Mouse (Mus musculus): ENCODE measurements around the gene Nrbf2. TPM values are rescaled to one million over a fixed set of nuclear protein-coding genes. Genes with fewer than 3 reads are reported as not detected.

Gene Nrbf2
- total RNA-seq, 1 experiment, result 15.3 TPM

DNA sequence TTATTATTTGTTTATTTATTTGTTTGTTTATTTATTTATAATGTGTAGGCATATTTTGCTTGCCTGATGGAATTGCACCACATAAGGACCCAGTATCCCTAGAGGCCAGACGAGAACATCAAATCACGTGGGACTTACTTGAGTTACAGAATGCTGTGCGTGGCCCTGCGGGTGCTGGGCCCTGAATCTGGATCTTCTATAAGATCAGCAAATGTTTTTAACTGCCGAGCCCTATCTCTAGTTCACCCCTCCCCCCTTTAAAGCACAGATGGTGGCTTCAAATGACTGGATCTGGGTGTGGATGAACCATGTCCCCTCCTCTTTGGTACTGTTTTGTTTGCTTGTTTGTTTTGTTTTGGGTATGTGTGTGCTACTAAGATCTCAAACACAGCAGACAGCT lies 10.2 kb upstream of the Nrbf2 start:
- no peak overlapping the region for H3K4me3 ChIP-seq (ENCODE audit: insufficient read depth in 1 of 2, low read depth in 1 of 2, low read length in 2 of 2, poor library complexity in 1 of 2, severe bottlenecking in 1 of 2)
- no peaks in the 10 kb centered on the region for H3K36me3 ChIP-seq (ENCODE audit: control insufficient read depth, insufficient read depth, low read length, poor library complexity, severe bottlenecking)
- no peak overlapping the region for H3K27ac ChIP-seq (ENCODE audit: insufficient read depth, low read depth, low read length, poor library complexity, severe bottlenecking)
- TF ChIP-seq MAFK (IDR thresholded peaks at IDR 0.05; ENCODE audit: insufficient read depth, low read depth, low read length) (no peak), ZC3H11A (IDR thresholded peaks at IDR 0.05; ENCODE audit: borderline replicate concordance, low read depth, low read length) (no peak), HCFC1 (IDR thresholded peaks at IDR 0.05; ENCODE audit: borderline replicate concordance, insufficient read depth, low read length) (no peak), ZNF384 (IDR thresholded peaks at IDR 0.05; ENCODE audit: low read depth, low read length) (no peak), CHD2 (IDR thresholded peaks at IDR 0.05; ENCODE audit: low read depth, low read length) (no peak)
- in situ Hi-C loops (cut with MboI; ENCODE audit: low sequenced_read_pairs in 2 of 2, unreplicated experiment in 2 of 2), result no loop called here
- no peak overlapping the region for H3K9ac ChIP-seq (ENCODE audit: insufficient read depth, low read depth, low read length, poor library complexity, severe bottlenecking)
- peaks cover 4 to 15% of the 10 kb centered on the region in 2 experiments; a peak in 3 of 4 replicates for H3K4me1 ChIP-seq (ENCODE audit: control insufficient read depth in 2 of 2, insufficient read depth in 2 of 2, low read length in 2 of 2, poor library complexity in 1 of 2)
- no peak for DNase-seq (ENCODE audit: low read depth, low spot score)
- H3K9me3 ChIP-seq (ENCODE audit: control insufficient read depth, insufficient read depth, low read depth, low read length), result no peaks in the 10 kb centered on the region

DNA sequence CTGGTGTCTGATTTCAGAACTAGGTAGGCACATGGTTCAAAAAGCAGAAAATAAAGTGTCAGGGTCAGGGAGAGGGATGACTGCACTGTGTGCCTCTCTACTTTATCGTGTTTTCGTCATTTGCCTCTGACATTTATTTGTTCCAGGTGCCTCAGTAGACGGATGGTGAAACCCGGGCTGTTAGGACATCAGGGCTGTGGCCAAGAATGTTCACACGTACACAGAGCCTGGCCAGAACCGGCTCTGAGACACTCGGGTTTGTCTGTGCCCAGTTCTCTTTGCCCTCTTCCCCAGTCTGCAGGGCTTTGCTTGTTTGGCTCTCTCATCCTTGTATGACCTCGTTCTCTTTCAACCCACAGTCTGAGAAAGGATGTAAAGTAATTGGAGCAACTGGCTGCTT lies 6.0 kb upstream of the Nrbf2 start:
- H3K4me1 ChIP-seq (ENCODE audit: control insufficient read depth in 2 of 2, insufficient read depth in 2 of 2, low read length in 2 of 2, poor library complexity in 1 of 2), result peaks cover 3 to 7% of the 10 kb centered on the region in 2 experiments; a peak in 2 of 4 replicates
- TF ChIP-seq ZNF384 (IDR thresholded peaks at IDR 0.05; ENCODE audit: low read depth, low read length), result no peak
- TF ChIP-seq ZC3H11A (IDR thresholded peaks at IDR 0.05; ENCODE audit: borderline replicate concordance, low read depth, low read length), result no peak
- no peak for TF ChIP-seq HCFC1 (IDR thresholded peaks at IDR 0.05; ENCODE audit: borderline replicate concordance, insufficient read depth, low read length)
- H3K4me3 ChIP-seq (ENCODE audit: insufficient read depth in 1 of 2, low read depth in 1 of 2, low read length in 2 of 2, poor library complexity in 1 of 2, severe bottlenecking in 1 of 2), result no peak overlapping the region
- H3K36me3 ChIP-seq (ENCODE audit: control insufficient read depth, insufficient read depth, low read length, poor library complexity, severe bottlenecking), result no peaks in the 10 kb centered on the region
- in situ Hi-C loops (cut with MboI; ENCODE audit: low sequenced_read_pairs in 2 of 2, unreplicated experiment in 2 of 2), result no loop called here
- H3K27ac ChIP-seq (ENCODE audit: insufficient read depth, low read depth, low read length, poor library complexity, severe bottlenecking), result no peak overlapping the region
- no peak for DNase-seq (ENCODE audit: low read depth, low spot score)
- no peaks in the 10 kb centered on the region for H3K9me3 ChIP-seq (ENCODE audit: control insufficient read depth, insufficient read depth, low read depth, low read length)
- H3K9ac ChIP-seq (ENCODE audit: insufficient read depth, low read depth, low read length, poor library complexity, severe bottlenecking), result no peak overlapping the region

DNA sequence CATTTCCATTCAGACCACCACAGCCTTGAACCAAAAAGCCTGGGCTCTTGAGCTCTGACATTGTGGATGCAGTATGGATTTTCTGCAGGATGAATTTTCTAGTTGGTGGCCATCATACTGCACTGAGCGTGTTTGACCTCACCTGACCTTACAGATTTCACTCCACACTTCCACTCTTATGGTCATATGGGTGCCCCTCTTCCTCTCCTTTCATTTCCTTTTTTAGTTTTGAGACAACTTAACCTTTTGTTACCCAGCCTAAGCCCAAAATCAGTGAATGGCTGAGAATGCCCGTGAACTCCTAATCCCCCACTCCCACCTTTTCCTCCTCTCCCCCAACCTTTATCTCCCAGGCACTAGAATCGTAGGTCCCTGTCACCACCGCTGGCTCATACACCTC lies 5.5 kb upstream of the Nrbf2 start:
- Histone ChIP-seq H3K36me3 (ENCODE audit: control insufficient read depth, insufficient read depth, low read length, poor library complexity, severe bottlenecking) (no peaks in the 10 kb centered on the region), H3K4me1 (ENCODE audit: control insufficient read depth in 2 of 2, insufficient read depth in 2 of 2, low read length in 2 of 2, poor library complexity in 1 of 2) (peaks cover 3 to 7% of the 10 kb centered on the region in 2 experiments; a peak in 2 of 4 replicates), H3K27ac (ENCODE audit: insufficient read depth, low read depth, low read length, poor library complexity, severe bottlenecking) (no peak overlapping the region), H3K4me3 (ENCODE audit: insufficient read depth in 1 of 2, low read depth in 1 of 2, low read length in 2 of 2, poor library complexity in 1 of 2, severe bottlenecking in 1 of 2) (no peak overlapping the region), H3K9me3 (ENCODE audit: control insufficient read depth, insufficient read depth, low read depth, low read length) (no peaks in the 10 kb centered on the region), H3K9ac (ENCODE audit: insufficient read depth, low read depth, low read length, poor library complexity, severe bottlenecking) (no peak overlapping the region)
- TF ChIP-seq CHD2 (IDR thresholded peaks at IDR 0.05; ENCODE audit: low read depth, low read length) (no peak), ZNF384 (IDR thresholded peaks at IDR 0.05; ENCODE audit: low read depth, low read length) (no peak)
- in situ Hi-C loops (cut with MboI; ENCODE audit: low sequenced_read_pairs in 2 of 2, unreplicated experiment in 2 of 2), result no loop called here
- no peak for DNase-seq (ENCODE audit: low read depth, low spot score)

DNA sequence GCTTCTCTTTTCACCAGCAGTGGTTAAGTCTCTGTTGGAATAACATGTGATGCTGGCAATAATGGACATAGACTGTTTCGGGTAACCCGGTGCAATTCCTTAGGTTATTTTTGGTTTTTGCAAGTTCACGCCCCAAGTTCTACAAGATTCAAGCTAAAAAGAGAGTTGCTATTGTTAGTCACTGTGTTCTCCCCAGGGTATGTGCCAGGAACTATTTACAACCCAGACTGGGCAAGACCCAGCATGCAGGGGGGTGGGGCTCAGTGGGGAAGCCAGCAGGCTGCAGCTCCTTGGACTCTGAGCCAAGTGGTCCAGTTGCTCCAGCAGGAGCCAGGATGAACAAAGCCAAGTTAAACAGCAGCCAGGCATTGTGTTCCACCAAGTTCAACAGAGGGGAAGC lies 2.8 kb upstream of the Nrbf2 start:
- H3K27ac ChIP-seq (ENCODE audit: insufficient read depth, low read depth, low read length, poor library complexity, severe bottlenecking), result no peak overlapping the region; the same call in 1 of the 2 replicates
- TF ChIP-seq ZNF384 (IDR thresholded peaks at IDR 0.05; ENCODE audit: low read depth, low read length) (no peak), ZC3H11A (IDR thresholded peaks at IDR 0.05; ENCODE audit: borderline replicate concordance, low read depth, low read length) (no peak), HCFC1 (IDR thresholded peaks at IDR 0.05; ENCODE audit: borderline replicate concordance, insufficient read depth, low read length) (no peak), CHD2 (IDR thresholded peaks at IDR 0.05; ENCODE audit: low read depth, low read length) (no peak), MAFK (IDR thresholded peaks at IDR 0.05; ENCODE audit: insufficient read depth, low read depth, low read length) (no peak)
- no peak overlapping the region for H3K9ac ChIP-seq (ENCODE audit: insufficient read depth, low read depth, low read length, poor library complexity, severe bottlenecking)
- DNase-seq (ENCODE audit: low read depth, low spot score), result no peak
- no peak overlapping the region for H3K4me3 ChIP-seq (ENCODE audit: insufficient read depth in 1 of 2, low read depth in 1 of 2, low read length in 2 of 2, poor library complexity in 1 of 2, severe bottlenecking in 1 of 2)
- in situ Hi-C loops (cut with MboI; ENCODE audit: low sequenced_read_pairs in 2 of 2, unreplicated experiment in 2 of 2), result no loop called here
- H3K4me1 ChIP-seq (ENCODE audit: control insufficient read depth in 2 of 2, insufficient read depth in 2 of 2, low read length in 2 of 2, poor library complexity in 1 of 2), result peaks cover 5 to 10% of the 10 kb centered on the region in 2 experiments; a peak in 2 of 4 replicates
- no peaks in the 10 kb centered on the region for H3K9me3 ChIP-seq (ENCODE audit: control insufficient read depth, insufficient read depth, low read depth, low read length)
- no peaks in the 10 kb centered on the region for H3K36me3 ChIP-seq (ENCODE audit: control insufficient read depth, insufficient read depth, low read length, poor library complexity, severe bottlenecking)

DNA sequence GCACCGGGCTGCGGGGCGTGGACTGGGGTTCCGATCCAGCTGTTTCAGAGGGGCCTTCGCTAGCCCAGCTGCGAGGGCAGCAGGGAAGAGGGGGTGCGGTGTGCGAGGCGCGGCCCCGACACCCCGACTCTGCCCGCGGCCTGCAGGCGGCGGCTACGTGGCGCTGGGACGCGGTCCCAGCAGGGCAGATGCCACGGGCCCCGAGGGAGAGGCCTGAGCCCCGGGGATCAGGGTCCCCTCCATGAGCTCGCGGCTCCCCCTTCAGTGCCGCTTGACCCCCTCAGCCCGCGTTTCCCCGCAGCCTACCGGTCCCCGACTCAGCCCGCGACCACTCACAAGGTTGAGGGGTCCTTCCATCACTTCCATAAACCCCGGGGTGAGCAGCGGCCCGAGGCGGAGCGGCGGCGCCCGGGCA lies 337 bp downstream of the Nrbf2 start:
- Histone ChIP-seq H3K4me3 (ENCODE audit: insufficient read depth in 1 of 2, low read depth in 1 of 2, low read length in 2 of 2, poor library complexity in 1 of 2, severe bottlenecking in 1 of 2) (peak overlapping the region; percentile 87 to 96), H3K9ac (ENCODE audit: insufficient read depth, low read depth, low read length, poor library complexity, severe bottlenecking) (peak overlapping the region; percentile 91), H3K4me1 (ENCODE audit: control insufficient read depth in 2 of 2, insufficient read depth in 2 of 2, low read length in 2 of 2, poor library complexity in 1 of 2) (peaks cover 5 to 10% of the 10 kb centered on the region in 2 experiments; a peak in 2 of 4 replicates), H3K36me3 (ENCODE audit: control insufficient read depth, insufficient read depth, low read length, poor library complexity, severe bottlenecking) (no peaks in the 10 kb centered on the region), H3K9me3 (ENCODE audit: control insufficient read depth, insufficient read depth, low read depth, low read length) (no peaks in the 10 kb centered on the region), H3K27ac (ENCODE audit: insufficient read depth, low read depth, low read length, poor library complexity, severe bottlenecking) (peak overlapping the region; percentile 23; the same call in 1 of the 2 replicates)
- TF ChIP-seq ZNF384 (IDR thresholded peaks at IDR 0.05; ENCODE audit: low read depth, low read length) (no peak), ZC3H11A (IDR thresholded peaks at IDR 0.05; ENCODE audit: borderline replicate concordance, low read depth, low read length) (no peak)
- no peak for DNase-seq (ENCODE audit: low read depth, low spot score)
- in situ Hi-C loops (cut with MboI; ENCODE audit: low sequenced_read_pairs in 2 of 2, unreplicated experiment in 2 of 2), result no loop called here
